Mouse (Mus musculus) C2C12 (cell line): Measurements from ENCODE around the gene Loxl3.

Source experiments
- CEBPB ChIP-seq: IDR thresholded peaks from one replicate; pipeline ENCODE4 v1.6.1; 2011; ENCODE audit warnings: low read depth, mild to moderate bottlenecking, control low read depth, moderate library complexity
- CTCF ChIP-seq: IDR thresholded peaks from one replicate; pipeline ENCODE4 v1.5.1; 2011; ENCODE audit not compliant: control insufficient read depth, insufficient read depth, insufficient read length
- FOSL1 ChIP-seq: IDR thresholded peaks from one replicate; pipeline ENCODE4 v1.8.0; 2011; ENCODE audit warnings: mild to moderate bottlenecking, low read length; ENCODE audit not compliant: poor library complexity, insufficient read depth, severe bottlenecking
- MAX ChIP-seq: IDR thresholded peaks from one replicate; pipeline ENCODE4 v1.6.1; 2011; ENCODE audit warnings: mild to moderate bottlenecking, control low read depth
- MYOD1 ChIP-seq: IDR thresholded peaks from one replicate; pipeline ENCODE4 v1.6.1; 2011; ENCODE audit warnings: low read depth; ENCODE audit not compliant: control insufficient read depth, insufficient read length
- MYOG ChIP-seq: IDR thresholded peaks from one replicate; pipeline ENCODE4 v1.6.1; 2011; ENCODE audit not compliant: control insufficient read depth, insufficient read length; ENCODE audit errors: extremely low read depth
- USF1 ChIP-seq: IDR thresholded peaks from one replicate; pipeline ENCODE4 v1.6.1; 2011; ENCODE audit warnings: low read depth, mild to moderate bottlenecking, control low read depth, moderate library complexity

DNA sequence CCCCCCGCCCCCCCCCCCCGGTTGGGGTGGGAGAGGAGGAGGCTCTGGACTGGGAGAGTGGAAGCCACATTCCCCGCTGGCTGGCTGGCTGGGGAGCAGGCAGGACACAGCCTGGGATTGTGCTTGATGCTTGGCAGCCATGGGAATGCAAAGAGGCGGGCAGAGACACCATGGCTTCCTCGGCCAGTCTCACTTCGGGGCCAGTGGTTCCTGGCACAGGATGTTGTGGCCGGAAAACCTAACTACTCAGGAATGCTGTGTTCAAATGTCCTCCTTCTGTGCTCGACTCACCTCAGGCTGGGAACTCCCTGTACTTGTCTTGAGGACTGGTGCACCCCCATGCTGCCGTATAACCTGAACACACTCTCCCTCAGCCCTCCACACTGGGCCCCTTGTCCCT, 6.3 kb upstream of the Loxl3 start:
- TF ChIP-seq CTCF (no peak), MYOG (no peak), CEBPB (no peak), MAX (peak; percentile 36), USF1 (no peak), FOSL1 (no peak), MYOD1 (peak; percentile 14)
